Mouse (Mus musculus) 416B (cell line): ENCODE measurements at regions not wholly inside any gene's neighbourhood (a gene's known extent, or its start where the extent isn't known, plus 50 kb on each side); places are given as distances from the start of the nearest gene placed in this dataset.

Experiments
- DNase-seq: peaks from one replicate; pipeline ENCODE4 v3.0.0; 2011; ENCODE audit warnings: low read depth

DNA sequence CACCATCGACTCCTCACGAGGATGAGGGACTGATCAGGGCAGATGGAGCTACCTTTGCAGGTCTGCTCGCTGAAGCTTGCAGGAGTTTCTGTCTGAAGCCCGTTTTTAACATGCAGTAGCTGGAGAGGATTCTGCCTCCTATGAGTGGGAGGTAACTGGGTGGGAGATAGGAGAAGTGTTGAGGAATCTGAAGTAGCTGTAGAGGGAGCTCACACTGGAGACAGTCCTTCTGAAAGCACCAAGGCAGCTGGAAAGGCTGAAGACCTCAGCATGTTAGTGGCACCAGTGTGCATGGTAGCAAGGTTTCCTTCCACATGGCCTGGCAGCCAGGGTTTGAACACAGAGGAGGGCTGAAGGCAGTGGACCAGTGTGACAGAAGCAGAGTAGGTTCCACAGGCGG lies 254.5 kb downstream of the Drd1 start:
- DNase-seq: no peak

DNA sequence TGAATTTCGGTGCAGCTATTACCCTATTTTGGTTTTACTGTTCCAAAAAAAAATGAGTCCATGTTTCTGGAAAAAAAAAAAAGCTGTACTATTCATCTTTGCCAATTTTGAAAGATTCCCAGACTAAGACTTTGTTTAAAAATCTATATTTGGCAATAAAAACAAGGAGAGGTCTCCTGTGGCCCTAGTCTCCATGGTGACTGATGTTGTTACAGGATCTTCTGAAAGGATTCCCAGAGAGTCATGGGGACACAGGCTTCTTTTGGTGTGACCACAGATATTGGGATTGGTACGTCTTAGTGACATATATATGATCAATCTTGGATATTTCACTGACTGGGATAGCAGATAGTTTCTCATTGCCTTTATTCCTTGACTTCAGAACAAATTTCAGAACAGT lies 266.7 kb downstream of the Drd1 start:
- DNase-seq: no peak

DNA sequence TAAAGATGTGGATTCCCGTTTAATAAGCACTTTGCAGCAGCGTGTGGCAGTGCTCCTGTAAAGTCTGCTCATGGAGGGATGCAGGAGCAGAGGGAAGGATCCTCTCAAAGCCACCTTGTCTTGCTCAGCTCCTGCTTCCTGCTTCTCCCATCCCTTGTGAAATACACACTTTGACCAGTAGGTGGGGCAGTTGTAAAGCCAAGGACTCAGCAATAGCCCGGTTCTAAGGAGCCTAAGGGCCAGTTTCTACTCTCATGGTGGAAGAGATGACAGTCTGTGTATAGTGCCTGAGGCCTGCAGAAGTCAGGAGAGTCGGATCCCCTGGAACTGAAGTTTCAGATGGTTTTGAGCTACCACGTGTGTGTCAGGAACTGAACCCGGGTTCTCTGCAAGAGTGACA lies 272.0 kb downstream of the Drd1 start:
- peak; percentile 82 for DNase-seq

DNA sequence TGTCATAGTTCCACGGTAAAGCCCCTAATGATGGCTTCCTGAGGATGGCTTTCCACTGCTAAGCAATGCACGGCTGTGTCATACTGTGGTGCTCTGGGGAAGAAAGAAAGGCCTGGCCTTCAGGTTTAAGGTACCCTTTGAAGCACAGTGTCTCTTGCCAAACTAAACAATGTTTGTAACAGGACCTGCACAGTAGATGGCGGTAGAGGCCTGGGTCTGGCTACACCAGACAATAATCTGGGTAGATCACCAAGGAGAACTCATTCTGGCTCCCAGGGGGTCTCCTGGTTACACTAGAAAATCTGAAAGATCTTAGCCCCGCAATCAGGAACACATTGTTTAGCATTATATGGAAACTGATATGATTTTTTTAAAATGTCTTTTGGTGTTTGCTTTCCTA lies 276.4 kb downstream of the Drd1 start:
- peak; percentile 44 for DNase-seq

DNA sequence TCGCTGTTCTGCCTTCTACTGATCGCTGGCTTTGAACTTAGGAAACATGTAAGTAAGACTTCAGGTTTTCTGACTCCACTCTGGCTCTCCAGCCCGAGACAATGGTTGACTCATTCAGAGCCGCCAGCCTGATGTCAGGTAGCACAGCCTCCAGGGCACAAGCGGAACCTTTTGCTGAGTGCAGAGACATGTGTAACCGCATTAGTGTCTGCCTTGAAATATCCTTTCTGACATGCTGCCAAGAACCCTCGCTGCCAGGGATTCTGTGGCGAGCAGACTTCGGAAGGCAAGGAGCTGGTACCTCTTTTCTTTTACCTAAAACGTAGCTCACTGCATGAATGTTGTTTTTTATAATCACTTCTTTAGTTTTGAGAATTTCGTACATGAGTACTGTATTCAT lies 279.1 kb downstream of the Drd1 start:
- peak; percentile 34 for DNase-seq

DNA sequence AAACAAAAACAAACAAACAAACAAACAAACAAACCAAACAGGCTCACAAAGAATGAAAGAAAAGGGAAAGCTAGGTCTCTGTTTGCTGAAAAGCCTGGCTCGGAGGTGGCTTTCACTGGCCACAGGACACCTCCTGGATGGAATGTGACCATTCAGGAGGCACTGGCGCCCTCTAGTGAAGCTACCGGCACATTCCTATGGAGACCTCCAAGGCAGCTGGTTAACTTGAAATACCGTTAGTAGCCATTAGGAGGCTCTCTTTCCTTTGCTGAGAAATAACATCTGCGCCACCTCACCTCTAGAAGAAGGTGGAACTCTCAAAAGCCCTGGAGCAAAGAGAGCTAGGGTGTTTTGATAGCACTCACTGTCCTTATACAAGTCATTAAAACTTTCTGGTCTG lies 279.8 kb downstream of the Drd1 start:
- peak; percentile 84 for DNase-seq

DNA sequence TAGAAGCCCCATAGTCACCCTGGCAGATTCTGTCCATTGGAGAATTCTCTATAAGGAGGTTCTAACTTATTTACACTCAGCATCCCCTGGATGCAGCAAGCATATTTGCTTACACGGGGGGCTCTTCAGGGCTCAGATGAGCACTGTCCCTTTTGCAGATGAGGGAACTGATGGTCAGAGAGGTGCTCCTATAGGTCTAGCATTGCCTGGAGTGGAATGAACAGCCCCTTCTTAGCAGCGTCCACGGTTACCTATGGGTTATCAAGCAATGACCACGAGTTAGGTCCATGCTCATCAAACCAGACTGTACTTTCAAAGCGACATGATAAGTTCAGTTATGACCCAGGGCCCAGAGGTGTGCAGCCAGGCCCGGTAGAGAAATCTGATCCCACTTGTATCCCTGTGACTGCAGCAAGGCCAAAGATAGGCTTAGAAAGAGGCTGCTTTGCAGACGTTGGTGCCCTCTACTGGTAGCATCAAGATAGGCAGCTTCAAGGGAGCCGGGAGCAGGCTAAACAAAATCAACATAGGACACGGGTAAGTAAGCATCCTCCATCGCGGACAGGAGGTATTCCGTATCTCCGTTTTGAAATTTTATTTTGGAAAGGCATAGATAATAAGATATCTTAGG lies 290.8 kb downstream of the Drd1 start:
- peak; percentile 71 for DNase-seq

DNA sequence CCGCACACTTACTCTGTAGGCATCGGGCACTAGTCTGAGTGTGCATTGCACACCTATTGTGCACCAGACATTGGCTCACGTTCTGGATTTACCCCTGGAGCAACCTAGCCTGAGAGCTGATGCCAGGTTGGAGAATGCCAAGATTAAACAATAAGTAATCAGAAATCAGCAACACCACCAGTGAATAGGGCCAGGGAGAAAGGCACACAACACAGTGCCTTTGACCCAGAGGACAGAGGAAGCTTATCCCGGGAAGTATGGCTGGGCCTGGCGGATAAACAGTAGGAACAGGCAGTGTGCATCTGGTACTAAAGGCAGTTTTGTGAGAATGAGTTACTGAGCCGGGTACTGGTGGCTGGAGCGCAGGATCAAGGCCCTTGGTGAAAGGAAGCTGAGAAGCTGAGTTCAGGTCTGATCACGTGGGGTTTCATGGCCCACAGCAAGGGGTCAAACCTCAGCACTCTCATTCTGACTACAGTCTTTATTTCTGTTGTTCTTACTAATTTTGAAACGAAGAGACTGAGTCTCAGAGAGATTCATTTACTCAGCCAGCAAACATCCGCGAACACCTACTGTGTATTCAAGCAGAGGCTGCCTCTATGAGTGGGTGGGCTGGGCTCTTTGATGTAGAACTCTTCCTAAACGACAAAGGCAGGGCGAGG lies 284.8 kb upstream of the Msx2 start:
- DNase-seq: no peak

DNA sequence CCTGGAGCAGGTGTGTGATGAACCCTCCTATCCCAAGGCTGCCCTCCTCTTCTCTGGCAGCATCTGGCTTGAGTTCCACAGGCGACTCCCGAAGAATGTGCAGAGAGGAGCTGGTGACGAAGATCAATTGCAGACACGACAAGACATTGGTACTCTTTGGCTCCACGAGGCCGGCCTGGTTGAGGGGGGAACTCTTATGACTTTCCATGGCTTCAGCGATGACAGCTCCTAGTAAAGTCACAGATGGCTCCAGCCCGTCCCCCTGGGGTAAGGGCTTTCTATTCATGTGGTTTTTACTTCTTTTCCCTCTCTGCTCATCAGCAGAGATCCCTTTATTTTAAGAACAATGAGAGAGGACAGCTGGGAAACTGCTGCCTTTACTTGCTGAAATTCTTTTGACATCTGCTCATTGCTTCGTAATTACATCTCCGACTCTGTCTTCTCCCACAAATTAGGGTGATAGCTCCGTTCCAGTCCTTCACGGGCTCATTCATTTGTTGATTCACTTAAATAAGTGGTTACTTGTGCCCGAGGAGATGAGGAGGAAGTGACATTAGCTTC lies 284.2 kb upstream of the Msx2 start:
- DNase-seq: no peak

DNA sequence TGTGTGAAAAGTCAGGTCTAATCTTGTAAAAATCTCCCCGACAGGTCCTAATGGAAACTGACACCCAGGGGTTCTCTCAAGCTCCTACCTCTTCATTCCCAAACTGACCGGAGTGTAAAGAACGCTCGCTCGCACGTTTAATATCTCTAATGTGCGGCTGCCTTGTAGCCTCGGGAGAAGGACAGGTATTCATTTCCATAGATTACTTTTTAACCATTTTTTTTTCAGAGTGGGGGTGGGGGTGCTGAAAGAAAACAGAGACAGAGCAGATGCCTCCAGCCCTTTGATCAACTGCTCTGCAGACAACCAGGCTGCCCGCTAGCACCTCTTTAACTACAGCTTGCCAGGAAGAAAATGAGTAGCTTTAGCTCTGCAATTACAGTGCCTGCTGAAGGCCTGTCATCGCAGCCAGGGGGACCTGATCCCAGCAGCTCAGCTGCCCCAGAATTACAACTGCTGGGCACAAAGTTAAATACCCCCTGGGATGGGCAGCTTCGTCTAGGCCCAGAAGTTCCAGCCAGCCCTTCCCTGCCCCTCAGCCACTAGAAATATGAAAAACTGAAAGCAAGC lies 282.3 kb upstream of the Msx2 start:
- DNase-seq: no peak

DNA sequence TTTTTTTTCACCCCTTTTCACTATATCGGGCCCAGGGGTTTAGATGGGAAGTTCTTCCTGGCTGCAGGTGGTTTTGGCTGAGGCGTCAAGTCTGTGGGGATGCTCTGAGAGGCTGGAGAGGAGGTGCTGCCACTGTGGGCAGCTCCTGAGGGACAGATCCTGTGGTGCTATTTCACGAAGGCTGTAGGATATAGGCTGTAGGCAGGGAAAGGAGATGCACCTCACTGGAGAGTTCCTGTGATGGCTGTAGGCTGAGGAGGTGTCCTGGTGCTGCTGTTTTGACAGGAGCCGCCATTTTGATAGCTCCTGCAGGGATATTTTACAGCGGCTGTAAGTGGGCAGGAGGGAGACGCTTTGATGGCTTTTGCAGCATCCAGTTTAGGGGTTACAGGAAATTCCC lies 280.2 kb upstream of the Msx2 start:
- no peak for DNase-seq

DNA sequence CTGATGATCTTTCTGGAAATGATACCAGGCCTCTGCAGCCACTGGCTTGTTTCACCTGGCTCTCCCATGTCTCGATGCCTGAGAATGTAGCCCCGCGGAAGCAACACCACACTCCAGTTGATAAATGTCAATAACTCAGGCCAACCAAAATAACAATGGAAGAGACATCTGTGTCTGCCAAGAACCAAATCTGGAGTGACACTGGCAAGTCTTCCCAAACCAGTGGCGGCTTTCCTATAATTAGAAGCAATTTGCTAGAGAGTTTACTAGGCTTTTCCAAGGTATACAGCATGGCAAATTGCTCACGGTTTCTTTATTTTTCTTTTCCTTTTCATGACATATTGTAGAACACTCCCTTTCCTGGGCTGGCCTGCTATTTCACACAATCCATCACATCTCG lies 268.1 kb upstream of the Msx2 start:
- DNase-seq: no peak

DNA sequence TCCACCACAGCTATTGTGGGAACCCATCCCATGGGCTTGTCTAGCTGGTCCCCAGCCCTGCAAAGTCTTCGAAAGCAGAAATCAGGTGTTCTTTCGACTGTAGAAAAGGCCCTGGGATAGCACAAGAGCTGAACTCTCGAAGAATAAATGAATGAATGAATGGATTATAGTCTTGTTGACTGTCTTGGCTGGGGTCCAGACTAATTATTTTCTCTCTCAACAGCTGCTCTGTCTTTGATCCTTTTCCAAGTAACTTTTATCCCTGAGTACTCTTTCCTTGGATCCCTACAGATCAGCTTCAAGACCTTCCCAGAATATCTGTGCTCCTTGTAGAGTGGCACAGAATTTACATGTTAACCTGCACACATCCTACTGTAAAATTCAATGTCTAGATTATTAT lies 266.3 kb upstream of the Msx2 start:
- DNase-seq: no peak

DNA sequence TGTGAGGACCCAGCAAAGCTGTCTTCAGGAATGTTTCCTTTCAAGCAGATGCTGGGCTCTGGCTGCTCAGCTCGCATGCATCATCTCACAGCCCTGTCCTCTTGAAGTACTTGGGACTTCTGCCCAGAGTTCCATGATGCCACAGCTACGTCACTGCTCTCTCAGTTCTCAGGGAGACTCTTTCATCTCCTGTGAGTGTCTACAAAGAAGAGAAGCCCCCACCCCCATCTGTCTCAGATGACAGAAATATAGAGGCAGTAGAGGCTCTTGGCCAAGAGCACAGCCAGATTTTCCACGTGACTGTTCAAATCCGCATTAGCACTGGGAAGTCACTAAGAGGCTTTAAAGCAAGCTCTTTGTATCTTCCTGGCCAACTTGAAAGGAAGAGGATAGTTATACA lies 262.1 kb upstream of the Msx2 start:
- no peak for DNase-seq

DNA sequence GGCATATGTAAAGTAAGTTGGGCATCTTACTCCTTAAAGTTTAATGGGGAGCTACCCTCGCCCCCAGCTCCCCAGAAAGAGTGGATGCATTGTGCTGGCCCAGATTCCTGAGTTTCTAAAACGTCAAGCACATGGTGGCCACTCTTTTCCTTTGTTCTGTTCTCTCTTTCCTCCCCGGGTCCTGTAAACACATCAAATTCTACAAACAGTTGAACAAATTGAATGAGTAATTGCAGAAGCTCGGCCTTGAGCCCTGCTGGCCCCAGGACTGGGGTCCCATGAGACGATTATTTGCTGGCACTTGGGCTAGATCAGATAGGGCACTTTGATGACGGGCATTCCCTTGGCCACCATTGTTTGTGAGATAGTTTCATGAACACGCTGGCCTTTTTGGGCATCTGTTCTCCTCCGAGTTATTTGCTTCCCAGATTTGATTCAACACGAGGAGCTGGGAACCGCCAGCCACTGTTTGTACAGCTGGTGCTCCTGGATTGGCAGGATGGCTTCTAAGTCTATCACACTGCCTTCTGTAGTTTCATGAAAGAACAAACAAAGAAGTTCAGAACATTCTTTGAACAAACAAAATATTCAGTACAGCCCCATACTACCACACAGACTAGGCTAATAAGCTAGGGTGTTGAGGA lies 257.5 kb upstream of the Msx2 start:
- no peak for DNase-seq

DNA sequence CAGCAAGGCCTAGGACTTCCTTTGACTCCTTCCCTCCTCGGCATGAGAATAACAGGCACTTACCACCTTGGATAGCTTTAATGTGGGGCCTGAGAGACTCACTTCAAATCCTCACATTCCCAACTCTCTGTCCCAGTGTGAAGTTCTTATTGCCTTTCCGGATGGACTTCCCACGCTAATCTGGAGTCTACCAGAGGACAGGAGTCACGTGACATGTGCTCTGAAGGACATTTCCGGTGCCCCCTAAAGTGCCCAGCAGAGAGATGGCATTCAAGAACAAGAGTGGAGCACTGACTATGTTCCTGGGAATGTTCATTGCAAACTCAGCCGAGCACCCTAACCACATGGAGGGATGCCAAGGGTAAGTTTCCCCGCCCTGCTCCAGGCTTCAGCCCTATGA lies 257.0 kb upstream of the Msx2 start:
- no peak for DNase-seq

DNA sequence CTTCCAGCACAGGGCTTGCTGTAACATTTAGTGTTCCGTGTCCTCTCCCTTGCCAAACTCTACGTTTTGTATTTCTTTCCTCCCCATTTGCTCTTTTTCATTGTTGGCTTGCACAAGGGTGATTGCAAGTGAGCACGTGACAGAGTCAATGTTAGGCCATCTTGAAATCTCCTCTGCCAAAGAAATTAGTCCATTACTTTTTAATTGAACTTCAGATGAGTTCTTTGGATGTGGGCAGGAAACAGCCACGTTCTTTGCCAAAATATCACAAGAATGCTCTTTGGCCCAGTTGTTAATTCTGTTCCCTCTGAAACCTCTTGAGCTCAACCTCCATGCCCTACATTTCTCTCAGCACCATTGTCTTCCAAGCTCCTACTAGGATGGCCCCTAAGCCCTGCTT lies 253.2 kb upstream of the Msx2 start:
- no peak for DNase-seq

DNA sequence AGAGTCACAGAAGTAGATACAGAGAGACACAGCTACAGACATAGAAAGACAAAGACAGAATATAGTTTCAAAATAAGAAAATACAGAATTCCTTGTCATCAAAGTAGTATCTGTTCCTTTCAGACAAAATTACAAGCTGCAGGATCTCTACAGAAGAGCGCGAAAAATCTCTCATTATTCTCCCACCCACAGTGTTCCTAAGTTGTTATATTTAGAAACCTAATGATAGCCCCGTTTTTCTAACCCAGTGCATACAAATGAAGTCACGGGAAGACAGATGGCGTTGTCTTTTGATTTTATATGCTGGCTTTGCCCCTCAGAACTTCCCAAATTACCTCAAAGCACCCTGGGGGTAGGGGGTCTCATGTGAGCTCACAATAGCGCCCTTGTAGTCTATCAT lies 250.0 kb upstream of the Msx2 start:
- DNase-seq: no peak

DNA sequence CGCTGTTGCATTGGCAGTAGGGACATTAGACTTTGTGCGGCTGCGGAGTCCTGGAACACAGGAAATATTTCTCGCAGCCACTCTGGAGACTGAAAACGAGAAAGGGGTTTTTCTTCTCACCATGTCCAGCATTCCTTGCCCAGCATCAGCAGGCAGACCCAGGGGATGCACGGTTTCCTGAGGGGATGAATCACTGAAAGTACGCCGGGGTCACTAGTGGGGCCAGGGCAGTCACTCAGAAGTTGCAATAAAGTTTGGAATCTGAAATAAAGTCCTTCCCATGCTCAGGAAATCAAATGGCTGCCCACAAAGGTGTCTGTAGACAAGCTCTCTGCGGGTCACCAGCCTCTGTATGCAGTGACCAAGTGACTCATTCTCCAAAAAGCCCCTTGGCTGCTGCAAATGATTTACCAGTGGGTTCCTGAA lies 248.2 kb upstream of the Msx2 start:
- no peak for DNase-seq

DNA sequence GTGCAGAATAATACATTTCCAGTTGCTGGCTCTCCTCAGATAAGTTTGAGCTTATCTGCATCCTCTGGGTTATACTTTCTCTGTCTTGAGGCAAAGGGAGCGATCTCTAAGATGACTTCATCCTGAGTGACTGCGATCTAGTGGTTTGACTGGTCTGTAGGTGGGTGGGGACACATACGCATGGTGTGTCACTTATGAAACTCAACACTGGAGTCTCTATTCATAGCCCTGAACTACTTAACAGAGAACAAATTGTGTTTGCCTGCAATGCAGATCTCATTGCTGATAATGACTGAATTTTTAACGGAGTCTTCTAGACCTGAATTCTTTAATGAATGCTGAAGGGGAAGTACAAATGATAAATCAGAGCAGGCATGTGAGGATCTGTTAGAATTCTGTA lies 244.7 kb upstream of the Msx2 start:
- DNase-seq: peak; percentile 35

DNA sequence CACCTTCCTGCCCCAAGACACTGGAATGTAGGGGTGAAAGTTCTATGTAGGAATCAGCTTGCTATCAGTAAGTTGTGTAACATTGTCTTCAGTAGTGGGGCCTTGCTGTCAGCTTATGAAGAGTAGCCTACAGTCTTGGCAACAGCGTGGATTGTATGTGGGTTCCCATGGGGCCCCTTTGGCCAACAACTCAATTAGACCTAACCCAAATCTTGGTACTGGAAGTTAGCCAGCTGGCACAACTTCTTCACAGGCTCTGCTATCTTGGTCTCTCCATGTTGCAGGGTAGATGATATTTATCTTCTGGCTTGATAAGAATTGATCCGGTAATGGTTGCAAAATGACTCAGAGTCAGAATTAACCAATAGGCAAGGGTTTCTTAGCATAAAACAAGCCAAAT lies 244.2 kb upstream of the Msx2 start:
- peak; percentile 23 for DNase-seq

DNA sequence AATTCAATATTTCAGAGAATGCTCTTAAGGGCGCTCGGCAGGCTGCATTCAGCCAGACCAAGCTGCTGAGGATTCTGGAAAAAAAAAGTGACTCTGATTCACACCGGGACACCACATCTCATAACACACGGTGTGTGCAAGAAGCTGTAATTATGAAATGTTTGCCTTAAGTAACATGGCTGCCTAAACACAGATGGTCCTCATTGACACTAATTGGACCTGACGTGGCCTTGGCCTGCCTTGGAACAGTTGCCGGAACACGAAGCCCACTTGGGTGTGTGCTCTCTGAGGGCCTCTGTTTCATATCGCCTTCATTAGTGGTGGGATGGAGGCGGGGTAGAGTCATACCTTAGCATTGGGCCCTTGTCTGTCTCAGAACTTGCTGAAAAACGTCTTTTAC lies 236.2 kb upstream of the Msx2 start:
- no peak for DNase-seq

DNA sequence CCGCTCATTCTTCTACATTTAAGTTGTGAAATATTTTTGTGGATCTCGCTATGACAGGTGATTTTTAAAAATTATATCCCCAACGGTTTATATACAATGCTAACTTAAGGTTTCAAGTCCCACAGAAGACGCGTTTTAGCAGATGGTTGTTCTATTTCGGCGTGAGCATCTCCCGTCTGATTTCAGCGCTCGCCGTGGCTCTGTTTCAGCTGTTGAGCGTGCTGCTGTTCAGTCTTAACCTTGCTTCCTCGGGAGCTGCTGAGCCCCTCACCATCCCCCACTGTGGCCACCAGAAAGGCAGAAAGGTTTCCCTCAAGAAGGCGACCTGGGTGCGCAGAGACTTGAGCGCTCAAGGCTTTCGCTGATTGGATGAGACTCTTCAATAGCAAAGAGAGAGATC lies 234.7 kb upstream of the Msx2 start:
- DNase-seq: no peak
